Mouse (Mus musculus): ENCODE data around the gene Olfr392. TPM values are rescaled to one million over a fixed set of nuclear protein-coding genes. Genes with fewer than 3 reads are reported as not detected.

Olfr392 gene
- not detected in 2 replicates for total RNA-seq (2021)
- long read RNA-seq, experiment 1 = 0 reads
- long read RNA-seq, experiment 2 = 0 reads

DNA sequence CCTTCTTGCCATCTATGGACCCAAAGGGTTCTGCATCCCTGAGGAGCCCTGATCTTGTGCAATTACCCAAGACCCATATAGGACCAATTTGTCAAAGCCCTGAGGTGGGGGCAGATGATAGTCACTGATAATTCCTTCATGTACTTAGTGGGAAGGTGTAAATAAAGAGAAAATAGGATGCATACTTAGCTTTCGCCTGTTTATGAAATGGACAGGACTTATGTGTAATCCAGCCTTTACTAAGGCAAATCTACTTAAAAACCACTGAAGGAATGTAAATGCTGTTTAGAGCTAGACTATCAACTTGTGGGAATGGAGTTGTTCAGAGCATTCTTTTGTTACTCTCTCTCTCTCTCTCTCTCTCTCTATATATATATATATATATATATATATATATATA lies at the start of gene Olfr392:
Olfr392 (minus strand) TSS at position 101 of the 400 bp plus-strand sequence.
- no peak for DNase-seq

DNA sequence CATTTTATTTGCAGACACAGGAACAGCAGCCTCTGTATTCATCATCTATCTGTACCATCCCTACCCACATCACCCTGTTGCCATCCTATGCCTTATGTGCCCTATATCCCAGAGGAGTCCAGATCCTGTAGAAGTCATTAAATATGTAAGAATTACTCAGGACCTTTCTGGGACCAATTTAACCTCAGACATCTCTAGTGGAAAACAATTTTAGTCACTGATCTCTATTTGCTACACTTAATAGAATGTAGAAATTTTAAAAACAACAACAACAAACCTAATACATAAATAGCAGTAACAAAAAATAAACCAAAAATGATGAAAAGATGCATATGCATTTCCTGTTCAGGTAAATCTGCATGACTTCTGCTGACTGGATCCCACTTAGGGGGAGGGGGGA lies 34.5 kb upstream of the Olfr392 start, which contains the start of gene Olfr393:
Olfr393 (minus strand) TSS at position 101 of the 400 bp plus-strand sequence.
- no peak for DNase-seq

DNA sequence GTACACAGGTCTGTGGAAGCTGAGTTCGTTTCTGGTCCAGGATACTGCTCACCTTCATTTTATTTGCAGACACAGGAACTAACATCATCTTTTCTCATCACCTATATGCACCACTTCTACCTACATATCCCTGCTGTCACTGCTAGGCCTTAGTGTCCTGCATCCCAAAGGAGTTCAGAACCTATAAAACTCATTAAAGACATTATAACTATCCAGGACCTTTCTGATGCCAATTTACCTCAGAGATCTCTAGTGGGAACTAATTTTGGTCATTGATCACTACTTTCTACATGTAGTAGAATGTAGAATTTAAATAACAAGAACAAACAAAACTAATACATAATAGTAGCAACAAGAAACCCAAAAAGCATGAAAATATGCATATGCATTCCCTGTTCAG lies 13.9 kb downstream of the Olfr392 start, which contains the start of gene Olfr391-ps:
Olfr391-ps (minus strand) TSS at position 101 of the 400 bp plus-strand sequence.
- no peak for DNase-seq

DNA sequence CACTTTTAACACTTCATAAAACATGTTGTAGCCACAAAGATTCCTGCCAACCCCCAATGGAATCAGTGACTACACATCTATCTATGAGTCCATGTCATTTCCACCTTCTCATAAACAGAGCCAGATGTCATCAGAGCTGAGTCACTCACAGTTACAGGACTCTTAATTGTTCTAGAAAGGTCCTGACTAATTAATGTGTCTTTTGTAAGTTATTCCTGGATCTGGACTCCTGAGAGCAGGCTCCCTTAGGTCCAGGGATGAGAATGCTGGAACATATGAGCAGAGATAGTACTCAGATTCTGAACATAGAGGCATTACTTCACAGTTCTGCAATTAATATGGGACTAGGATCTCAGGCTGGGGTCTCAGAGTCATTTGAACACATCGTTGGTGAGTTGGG lies 34.2 kb downstream of the Olfr392 start, which contains the start of gene Olfr390:
Olfr390 (plus strand) TSS at position 301 of the 400 bp plus-strand sequence.
- no peak for DNase-seq

DNA sequence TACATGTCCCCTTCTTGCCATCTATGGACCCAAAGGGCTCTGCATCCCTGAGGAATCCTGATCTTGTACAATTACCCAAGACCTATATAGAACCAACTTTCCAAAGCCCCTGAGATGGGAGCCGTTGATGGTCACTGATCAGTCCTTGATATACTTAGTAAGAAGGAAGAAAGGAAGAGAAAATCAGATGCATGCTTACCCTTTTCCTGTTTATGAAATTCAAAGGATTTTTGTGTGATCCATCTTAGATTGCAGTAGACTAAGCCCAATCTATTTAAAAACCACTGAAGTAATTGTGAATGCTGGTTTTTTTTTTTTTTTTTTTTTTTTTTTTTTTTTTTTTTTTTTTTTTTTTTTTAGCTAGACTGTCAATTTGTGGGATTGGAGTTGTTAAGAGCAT lies 36.2 kb downstream of the Olfr392 start, which contains the start of gene Olfr389:
Olfr389 (minus strand) TSS at position 101 of the 400 bp plus-strand sequence.
- no peak for DNase-seq

Other genes starting within 250 kb of the Olfr392 start
- not detected in 2 replicates for gene Olfr385, start 224.0 kb downstream of the Olfr392 start, total RNA-seq (2021)
- not detected in 2 replicates for gene Olfr384, start 218.5 kb downstream of the Olfr392 start, total RNA-seq (2021)
- gene Zfp735, start 128.3 kb downstream of the Olfr392 start, total RNA-seq (2021) = not detected in 2 replicates
- not detected in 2 replicates for gene Olfr389, start 36.3 kb downstream of the Olfr392 start, total RNA-seq (2021)
- gene Olfr390, start 34.1 kb downstream of the Olfr392 start, total RNA-seq (2021) = not detected in 2 replicates
- gene Olfr391-ps, start 14.0 kb downstream of the Olfr392 start, total RNA-seq (2021) = not detected in 2 replicates
- gene Olfr393, start 34.4 kb upstream of the Olfr392 start, total RNA-seq (2021) = not detected in 2 replicates
- not detected in 2 replicates for gene Olfr394, start 73.7 kb upstream of the Olfr392 start, total RNA-seq (2021)
- not detected in 2 replicates for gene Olfr395, start 92.2 kb upstream of the Olfr392 start, total RNA-seq (2021)
- not detected in 2 replicates for gene Olfr23, start 119.6 kb upstream of the Olfr392 start, total RNA-seq (2021)
- not detected in 2 replicates for gene Olfr397, start 143.8 kb upstream of the Olfr392 start, total RNA-seq (2021)
- not detected in 2 replicates for gene Olfr398, start 173.4 kb upstream of the Olfr392 start, total RNA-seq (2021)
- not detected in 2 replicates for gene Olfr139, start 239.5 kb upstream of the Olfr392 start, total RNA-seq (2021)
- gene Olfr399, start 239.6 kb upstream of the Olfr392 start, total RNA-seq (2021) = not detected in 2 replicates